Mouse (Mus musculus) A20 (cell line): ENCODE data around the gene Tbc1d4.

Source experiments
- DNase-seq: peaks from one replicate; pipeline ENCODE4 v3.0.0-alpha.2; 2011; ENCODE audit warnings: low read depth, low spot score

Gene Tbc1d4

DNA sequence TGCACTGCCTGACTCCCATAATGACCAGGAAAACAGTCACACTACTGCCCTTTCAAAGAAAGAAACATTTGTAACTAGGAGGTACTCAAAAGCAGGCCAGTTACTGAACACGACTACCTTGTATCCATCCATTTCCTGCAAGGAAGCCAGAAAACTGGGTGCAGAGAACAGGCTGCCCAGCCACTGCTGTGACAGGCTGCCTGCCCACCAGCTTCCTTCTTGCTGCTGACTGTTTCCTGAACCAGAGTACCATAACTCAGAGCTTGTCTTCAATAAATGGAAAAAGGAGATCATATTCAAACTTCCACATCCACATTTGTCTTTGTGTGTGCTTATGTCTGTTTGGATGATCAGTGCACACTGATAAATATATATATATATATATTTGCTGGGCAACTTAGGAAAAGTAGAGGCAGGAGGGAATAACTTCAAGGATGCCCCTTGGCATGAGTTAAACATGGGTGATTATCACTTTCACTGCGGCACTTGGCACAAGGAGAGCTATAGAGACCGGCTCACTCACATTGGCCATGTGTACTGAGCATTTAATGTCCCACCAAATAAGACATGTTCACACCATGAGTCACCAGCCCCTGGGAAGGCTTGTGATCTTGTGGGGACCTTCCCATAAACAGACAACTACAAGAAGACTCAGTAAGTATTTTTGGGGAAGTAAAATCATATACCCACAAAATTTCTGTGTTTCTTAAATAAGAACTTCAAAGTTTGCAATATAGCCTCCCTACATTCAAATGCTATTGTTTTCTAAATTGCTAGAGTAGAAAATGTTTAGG lies 105.6 kb downstream of the Tbc1d4 start:
- DNase-seq, result peak; percentile 36

DNA sequence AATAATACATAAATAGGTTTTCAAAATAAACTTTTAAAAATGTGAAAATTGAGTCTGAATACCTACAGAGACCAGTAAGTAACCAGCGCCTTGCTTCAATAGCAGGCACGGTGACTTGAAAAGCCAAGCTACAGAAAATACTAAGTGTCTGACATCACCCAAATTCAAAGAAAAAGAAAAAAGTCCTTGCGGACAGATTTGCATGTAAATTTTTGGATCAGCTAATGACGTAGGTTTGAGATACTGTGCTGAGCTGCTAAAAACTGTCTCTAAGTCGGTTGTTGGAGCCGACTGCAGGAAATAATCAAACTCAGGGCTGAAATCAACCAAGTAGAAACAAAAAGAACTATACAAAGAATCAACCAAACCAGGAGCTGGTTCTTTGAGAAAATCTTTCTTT lies 107.1 kb downstream of the Tbc1d4 start:
- DNase-seq, result no peak

- DNase-seq, result no peak
These were observed 107.5 kb downstream of the Tbc1d4 start for GRCm38 (mm10) chr14:101501452-101501851.

- DNase-seq, result no peak
These were observed 108.2 kb downstream of the Tbc1d4 start for GRCm38 (mm10) chr14:101500826-101501225.

DNA sequence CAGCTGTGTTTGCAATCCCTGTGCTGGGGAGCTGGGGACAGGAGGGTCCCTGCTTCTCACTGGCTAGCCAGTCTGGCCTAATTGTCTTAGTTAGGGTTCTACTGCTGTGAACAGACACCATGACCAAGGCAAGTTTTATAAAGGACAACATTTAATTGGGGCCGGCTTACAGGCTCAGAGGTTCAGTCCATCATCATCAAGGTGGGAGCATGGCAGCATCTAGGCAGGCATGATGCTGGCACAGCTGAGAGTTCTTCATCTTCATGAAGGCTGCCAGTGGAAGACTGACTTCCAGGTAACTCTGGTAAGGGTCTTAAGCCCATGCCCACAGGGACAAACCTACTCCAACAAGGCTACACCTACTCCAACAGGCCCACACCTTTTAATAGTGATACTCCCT lies 109.2 kb downstream of the Tbc1d4 start:
- DNase-seq, result no peak

GRCm38 (mm10) chr14:101488264-101488810 lies 120.7 kb downstream of the Tbc1d4 start:
- peak; percentile 70 for DNase-seq

DNA sequence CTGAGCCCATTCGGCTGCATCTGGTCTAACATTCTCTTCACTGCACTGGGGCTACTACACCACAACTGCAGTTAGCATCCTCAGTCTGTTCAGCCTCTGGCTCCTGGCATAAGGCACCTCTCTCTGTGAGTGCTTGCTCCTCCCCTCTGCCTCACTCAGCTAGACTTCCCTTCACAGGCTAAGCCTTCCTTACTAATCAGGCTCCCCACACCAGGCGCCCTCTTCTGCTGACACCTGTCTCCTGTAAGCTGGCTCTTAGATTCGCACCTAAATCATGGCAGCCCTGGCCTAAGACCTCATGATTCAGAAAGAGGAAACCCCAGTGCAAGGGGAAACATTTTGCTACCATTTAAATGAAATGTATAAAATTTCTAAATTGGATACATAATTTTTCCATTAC lies 122.4 kb downstream of the Tbc1d4 start:
- peak; percentile 51 for DNase-seq

GRCm38 (mm10) chr14:101483230-101483629 lies 125.8 kb downstream of the Tbc1d4 start:
- no peak for DNase-seq

- peak; percentile 80 for DNase-seq
These were observed 126.7 kb downstream of the Tbc1d4 start for GRCm38 (mm10) chr14:101482270-101482669.

GRCm38 (mm10) chr14:101481165-101481564 lies 127.8 kb downstream of the Tbc1d4 start:
- peak; percentile 88 for DNase-seq

- DNase-seq, result peak; percentile 90
These were observed 128.4 kb downstream of the Tbc1d4 start for GRCm38 (mm10) chr14:101480541-101480940.

DNA sequence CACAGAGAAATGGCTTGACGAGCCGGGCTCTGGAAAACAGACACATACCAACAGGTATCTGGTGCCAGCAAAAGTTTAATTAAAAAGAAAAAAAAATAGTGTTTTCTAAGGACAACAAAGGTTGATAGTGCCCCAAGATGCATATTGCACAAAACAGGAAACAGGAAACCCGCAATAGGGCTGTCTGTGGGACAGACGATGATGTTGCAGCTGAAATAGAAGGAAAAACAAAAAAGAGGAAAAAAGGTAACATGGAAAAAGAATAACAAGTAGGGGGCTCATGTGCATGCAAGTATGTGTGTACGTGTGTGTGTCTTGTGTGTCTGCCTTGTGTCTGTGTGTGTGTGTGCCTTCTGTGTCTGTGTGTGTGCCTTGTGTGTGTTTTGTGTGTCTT lies 131.2 kb downstream of the Tbc1d4 start:
- no peak for DNase-seq

DNA sequence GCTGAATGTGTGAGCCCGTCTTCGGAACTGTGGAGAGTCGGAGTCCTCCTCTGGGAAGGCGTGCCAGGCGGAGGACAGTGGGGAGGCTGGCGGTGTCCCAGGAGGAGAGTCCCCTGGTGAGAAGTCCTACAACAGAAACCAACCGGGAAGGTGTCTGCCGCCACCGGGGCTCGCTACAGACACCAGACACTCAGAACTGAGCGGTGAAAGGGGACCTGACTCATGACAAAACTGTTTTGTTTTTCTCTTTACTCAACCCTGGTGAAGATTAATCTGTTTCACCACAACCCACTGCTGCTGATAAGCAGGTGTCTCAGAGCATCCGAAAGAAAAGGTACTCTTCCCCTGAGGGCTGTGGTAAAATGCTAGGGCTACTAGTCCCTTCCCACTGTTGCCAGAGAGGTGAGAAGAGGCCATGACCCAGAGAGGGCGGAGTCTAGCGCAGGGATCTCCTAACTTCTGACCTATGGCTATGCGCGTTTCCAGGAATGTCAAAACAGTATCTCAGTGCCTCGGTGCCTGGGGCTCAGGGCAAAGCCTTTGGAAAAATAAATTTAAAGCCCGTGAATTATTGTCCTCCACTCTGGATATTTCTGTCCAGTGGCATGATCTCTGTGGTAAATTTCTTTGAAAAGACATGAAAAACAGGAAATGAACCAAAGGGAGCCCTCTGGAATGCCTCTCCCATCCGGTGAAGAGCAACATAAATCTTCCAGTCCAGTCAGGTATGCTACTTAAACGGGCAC lies 131.7 kb downstream of the Tbc1d4 start:
- peak; percentile 94 for DNase-seq

DNA sequence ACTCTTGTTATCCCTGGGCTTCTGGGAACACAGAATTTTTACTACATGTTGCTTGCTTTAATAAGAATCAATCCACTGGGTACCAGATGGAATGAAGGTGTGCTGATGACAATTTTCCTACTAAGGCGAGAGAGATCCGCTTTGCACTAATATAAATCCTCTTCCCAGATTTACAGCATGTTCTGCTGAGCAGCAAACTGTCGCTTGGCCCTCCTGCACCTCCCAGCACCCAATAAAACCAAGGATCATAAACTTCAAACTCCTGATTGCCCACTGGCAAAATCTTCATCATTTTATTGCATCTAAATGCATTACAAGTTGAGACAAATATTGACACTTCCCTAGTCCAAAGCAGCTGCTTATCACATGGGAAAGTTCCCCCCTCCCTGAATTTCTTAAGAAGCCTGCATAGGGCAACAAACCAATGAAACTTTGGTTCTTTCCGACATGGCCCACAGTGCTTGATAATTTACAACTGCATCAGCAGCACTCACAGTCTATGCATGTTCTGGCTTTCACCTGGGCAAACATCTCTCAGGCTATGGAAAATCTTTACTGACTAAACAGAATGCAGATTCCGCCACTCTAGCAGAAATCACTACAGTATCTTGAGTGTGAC lies 139.4 kb downstream of the Tbc1d4 start:
- no peak for DNase-seq

- DNase-seq, result peak; percentile 58
These were observed 140.8 kb downstream of the Tbc1d4 start for GRCm38 (mm10) chr14:101468143-101468542.

GRCm38 (mm10) chr14:101467532-101467931 lies 141.5 kb downstream of the Tbc1d4 start:
- DNase-seq, result no peak

GRCm38 (mm10) chr14:101466521-101466920 lies 142.5 kb downstream of the Tbc1d4 start:
- DNase-seq, result no peak

- DNase-seq, result no peak
These were observed 143.1 kb downstream of the Tbc1d4 start for GRCm38 (mm10) chr14:101465893-101466292.

DNA sequence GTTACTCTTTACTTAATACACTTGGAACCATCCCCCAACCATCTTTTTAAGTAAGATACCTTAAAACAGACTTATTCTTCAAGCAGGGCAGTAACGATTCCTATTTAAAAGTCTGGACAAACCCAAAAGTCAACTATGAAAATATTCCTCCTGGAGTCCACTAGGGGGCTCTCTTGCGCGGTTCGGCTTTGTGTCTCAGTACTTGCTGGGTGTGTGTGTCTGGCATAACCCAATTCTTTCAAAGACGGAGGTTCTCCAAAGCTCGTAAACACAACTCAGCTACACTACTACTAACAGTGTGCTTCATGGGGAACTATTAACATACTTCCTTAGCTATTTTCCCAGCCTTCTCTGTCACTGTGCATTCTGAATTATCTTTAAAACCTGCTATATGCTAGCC lies 148.2 kb downstream of the Tbc1d4 start:
- DNase-seq, result peak; percentile 81

GRCm38 (mm10) chr14:101452915-101453314 lies 156.1 kb downstream of the Tbc1d4 start:
- DNase-seq, result no peak

GRCm38 (mm10) chr14:101447857-101448256 lies 161.1 kb downstream of the Tbc1d4 start:
- no peak for DNase-seq

DNA sequence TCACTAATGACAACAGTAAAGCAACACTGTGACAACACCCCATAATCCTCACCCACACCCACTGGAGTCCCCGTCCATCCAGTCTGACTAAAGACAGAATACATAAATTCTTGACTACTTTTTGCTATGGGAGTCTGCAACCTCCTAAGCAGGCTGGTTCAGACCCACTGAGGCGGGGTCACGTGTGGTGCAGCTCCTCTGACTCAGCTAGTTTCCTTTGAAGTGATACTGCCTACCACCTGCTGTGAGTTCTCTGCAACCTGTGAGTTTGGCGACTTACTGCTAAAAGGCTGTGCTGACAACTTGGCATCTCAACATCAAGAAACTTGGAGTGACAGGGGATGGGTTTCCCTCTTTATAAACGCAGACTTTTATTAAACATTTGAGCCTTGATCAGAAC lies 163.8 kb downstream of the Tbc1d4 start:
- no peak for DNase-seq
